Mouse (Mus musculus): Measurements from ENCODE around the gene Gm21762.
"Not testable (repeated sequence)": the region's sequence is repeated elsewhere in the genome, so short reads cannot be mapped to it uniquely, and the experiment has no call there.

The Gm21762 gene

GRCm38 (mm10) chr13:120215847-120216246, at the start of gene Gm21762:
Gm21762 (minus strand) TSS chr13:120215947.
- DNase-seq (ENCODE audit: low read depth) = not testable (repeated sequence)

DNA sequence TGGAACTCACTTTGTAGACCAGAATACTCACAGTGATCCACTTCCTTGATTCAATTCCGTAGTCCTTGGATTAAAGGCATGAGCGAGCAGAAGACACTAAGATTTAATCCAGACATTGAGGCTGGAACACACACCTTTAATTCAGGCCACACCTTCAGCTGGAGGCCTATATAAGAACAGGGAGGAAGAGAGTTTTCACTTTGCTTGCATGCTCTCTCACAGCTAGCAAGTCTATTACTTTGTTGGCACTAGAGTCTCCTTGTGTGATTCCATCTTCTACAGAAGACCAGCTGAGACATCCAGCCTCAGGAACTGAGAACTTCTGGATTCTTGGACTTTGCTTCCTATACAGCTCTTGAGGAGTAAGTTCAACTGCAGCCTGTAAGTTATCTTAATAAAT, 47.1 kb upstream of the Gm21762 start, which contains the start of gene AF067061:
Gene AF067061, plus strand, starts transcription at position 245 of the 400 bp plus-strand sequence.
- not testable (repeated sequence) for DNase-seq (ENCODE audit: low read depth)

GRCm38 (mm10) chr13:120259718-120260117, 44.0 kb upstream of the Gm21762 start:
- not testable (repeated sequence) for DNase-seq (ENCODE audit: low read depth)

DNA sequence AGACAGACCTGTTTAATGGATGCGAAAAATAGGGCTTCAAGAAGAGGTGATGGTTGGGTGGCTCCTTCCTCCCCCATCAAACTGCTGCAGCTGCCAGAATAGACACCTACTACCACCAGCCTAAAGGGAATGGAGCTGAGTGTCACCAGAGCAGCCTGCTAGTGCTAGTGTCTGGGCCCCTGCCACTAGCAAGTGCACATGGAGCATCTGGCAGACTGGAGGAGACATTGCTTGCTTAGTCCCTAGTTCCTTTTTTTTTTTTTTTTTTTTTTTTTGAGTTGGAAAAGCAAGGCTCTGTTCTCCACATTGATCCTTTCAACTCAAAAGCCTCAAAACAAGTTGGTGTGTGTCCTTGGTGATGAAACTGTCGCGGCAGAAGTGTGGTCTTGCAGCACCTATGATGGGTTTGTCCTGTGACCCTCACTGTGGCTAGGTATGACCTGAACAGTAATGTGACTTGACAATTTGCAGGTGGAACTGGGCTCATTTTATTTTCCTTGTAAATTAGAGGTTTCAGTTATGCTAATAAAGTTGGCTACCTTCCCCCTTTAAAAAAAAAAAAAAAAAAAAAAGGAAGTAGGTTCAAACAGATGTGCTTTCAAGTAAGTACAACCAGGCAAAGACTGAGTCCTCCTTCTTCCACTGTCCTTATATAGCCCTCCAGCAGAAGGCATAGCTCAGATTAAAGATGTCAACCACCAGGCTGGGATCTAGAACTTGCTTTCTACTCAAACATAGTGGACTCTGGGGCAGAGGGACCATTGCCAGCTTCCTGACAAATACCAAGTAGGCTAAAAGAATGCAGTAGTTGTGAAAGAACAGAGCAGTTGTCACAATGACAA, 43.3 kb upstream of the Gm21762 start:
- not testable (repeated sequence) for DNase-seq (ENCODE audit: low read depth)

DNA sequence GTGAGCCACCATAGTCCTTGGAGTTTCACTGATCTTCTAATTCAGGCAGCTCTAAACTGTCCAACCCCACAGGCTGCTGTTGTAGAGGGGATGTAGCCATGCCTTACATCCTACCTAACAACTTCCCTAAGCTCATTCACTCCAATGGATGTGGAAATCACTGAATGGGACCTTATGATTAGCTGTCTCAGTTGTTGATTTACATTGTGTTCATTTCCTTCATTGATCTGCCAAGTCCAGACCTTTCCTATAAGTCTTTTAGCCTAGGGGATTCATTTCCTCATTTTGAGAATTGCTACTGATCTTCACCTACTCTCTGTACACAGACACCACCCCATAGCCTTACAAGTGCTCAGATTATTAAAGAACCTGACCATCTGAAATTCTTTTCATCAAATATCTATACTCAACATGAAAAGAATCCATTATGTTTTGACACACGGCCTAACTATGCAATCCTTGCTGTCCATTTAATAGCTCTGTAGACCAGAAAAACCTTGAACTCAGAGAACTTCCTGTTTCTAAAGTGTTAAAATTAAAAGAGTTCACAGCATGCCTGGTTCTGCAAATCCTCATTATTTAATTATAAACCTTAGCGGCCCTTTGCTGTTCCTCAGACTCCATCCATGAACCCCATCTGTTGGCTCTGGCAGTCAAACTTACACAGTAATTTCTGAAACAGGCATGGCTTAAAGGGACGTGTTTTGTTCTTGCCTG, 35.6 kb upstream of the Gm21762 start:
- DNase-seq (ENCODE audit: low read depth) = not testable (repeated sequence)

DNA sequence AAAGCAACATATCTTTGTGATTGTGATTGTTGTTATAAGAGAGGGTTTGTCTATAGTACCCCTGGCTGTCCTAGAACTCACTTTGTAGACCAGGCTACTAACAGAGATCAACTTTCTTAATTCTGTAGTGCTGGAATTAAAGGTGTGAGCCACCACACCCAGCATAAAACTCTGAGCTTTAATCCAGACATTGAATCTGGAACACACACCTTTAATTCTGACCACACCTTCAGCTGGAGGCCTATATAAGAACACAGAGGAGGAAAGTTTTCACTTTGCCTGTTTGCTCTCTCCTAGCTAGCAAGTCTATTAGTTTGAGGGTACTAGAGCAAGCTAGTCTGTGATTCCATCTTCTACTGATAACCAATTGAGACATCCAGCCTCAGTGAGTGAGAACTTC, 23.1 kb upstream of the Gm21762 start, which contains the start of gene Gm21731:
Gene Gm21731, plus strand, starts transcription at position 301 of the 400 bp plus-strand sequence.
- not testable (repeated sequence) for DNase-seq (ENCODE audit: low read depth)

DNA sequence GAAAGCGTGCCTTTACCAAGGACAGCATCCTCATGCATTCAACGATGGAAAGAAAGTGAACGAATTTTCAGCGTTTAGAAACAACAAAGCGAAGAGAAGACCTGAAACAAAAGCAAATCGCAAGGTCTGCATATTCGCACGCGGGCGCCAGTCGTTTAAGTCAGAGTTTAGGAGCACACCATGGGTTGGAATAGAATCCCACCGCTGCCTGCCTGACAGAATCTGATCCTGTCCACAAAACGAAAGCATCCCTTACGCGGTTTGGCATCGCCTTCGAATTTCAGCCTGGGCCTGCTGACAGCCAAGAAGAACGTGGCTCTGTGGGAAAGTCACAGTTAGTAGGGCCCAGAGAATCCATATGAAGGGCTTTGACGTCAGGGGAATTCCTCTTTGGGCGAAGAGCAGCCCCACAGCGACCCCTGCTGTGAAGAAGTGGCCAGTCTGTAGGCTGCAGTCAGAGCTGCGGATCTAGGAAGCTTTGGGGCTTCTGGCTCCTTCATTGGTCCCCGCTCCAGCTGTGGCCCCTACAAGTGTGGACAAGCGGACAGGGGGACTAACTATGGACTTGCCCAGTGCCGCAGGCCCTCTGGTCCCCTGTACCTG, 16.8 kb upstream of the Gm21762 start:
- not testable (repeated sequence) for DNase-seq (ENCODE audit: low read depth)

DNA sequence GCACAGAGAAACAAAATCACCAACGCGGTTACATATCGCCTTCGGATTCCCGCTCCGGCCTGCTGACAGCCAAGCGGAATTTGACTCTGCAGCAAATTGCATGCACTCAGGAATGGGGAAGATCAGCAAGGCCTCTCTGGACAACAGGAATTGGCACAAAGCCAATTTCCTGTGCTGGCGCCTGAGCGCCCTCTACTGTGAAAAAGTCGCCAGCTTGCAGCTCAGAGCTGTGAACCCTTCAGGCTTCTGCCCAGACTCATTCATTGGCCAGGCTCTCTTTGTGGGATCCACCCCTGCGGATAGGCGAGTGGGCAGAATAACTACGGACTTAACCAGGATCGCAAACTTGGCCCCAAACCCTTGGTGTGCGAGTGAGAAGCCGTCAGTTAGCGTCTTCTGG, 16.1 kb upstream of the Gm21762 start:
- DNase-seq (ENCODE audit: low read depth) = not testable (repeated sequence)

DNA sequence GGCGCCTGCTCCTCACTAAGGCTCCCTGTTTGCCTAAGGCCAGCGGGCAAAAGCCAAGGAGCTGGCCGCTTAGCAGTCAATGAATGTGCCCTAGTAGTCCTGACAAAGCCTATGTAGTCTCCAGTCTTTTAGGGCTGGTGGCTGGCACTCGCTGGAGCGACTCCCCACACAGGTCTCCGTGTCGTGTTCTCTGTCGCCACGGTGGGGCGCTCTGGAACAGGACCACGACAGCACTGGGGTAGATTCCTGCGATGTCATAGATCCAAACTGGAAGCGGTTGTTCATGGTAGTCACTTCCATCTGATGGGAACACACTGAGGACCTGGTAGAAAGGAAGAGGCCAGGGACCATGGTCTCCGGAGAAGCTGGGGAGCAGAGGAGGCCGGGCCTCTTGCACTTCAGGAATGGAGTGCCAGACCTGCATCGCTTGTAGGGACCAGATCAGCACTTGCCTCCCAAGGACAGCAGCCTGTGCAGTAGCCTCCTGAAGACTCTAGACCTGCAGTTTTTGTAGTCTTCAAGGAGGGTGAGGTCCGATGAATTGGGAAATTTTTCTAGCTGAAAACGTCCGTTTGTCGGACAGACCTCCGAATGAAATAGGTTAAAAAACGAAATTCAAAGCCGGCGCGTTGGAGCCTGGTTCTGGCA, 7.4 kb upstream of the Gm21762 start:
- DNase-seq (ENCODE audit: low read depth) = not testable (repeated sequence)

- not testable (repeated sequence) for DNase-seq (ENCODE audit: low read depth)
Observed at GRCm38 (mm10) chr13:120220922-120221321, 5.2 kb upstream of the Gm21762 start.

- DNase-seq (ENCODE audit: low read depth) = not testable (repeated sequence)
Observed at GRCm38 (mm10) chr13:120196189-120196821, 19.4 kb downstream of the Gm21762 start.

DNA sequence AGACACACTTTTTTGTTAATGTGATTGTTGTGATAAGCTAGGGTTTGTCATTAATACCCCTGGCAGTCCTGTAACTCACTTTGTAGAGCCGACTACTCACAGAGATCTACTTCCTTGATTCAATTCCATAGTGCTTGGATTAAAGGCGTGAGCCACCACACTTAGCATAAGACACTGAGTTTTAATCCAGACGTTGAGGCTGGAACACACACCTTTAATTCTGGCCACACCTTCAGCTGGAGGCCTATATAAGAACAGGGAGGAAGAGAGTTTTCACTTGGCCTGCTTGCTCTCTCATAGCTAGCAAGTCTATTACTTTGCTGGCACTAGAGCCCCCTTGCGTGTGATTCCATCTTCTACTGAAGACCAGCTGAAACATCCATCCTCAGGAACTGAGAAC, 43.6 kb downstream of the Gm21762 start, which contains the start of gene Gm21818:
Gene Gm21818, plus strand, starts transcription at position 301 of the 400 bp plus-strand sequence.
- not testable (repeated sequence) for DNase-seq (ENCODE audit: low read depth)

DNA sequence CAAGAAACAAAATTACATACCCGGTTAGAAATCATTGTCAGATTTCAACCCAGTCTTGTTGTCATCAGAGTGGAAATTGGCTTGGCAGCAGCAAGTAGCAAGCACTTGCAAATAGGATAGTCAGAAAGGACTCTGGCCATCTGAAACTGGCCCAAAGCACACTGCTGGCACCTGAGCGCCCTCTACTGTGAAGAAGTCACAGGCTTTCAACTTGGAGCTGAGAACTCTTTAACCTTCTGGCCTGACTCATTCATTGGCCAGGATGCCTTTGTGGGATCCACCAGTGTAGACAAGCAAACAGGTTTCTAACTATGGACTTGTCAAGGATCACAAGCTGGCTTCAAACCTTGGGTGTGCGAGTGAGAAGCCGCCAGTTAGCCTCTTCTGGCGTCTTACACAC, 47.4 kb downstream of the Gm21762 start:
- DNase-seq (ENCODE audit: low read depth) = not testable (repeated sequence)

Data from c-Kit-positive CD71-positive TER-119-negative erythroid progenitor cells, embryonic 14.5 days (primary cell).